Mouse (Mus musculus): Measurements from ENCODE around the gene Cecr2. TPM values are rescaled to one million over a fixed set of nuclear protein-coding genes. Genes with fewer than 3 reads are reported as not detected.
"Not testable (repeated sequence)": the region's sequence is repeated elsewhere in the genome, so short reads cannot be mapped to it uniquely, and the experiment has no call there.

Gene Cecr2
- polyA plus RNA-seq, 1 experiment from 2014 or later, result 3.9 TPM

- Histone ChIP-seq H3K4me3 (ENCODE audit: low read length) (no peak overlapping the region), H3K9me3 (ENCODE audit: low read length) (no peaks in the 10 kb centered on the region), H3K9ac (replicated peaks; ENCODE audit: low read length) (no peak overlapping the region), H3K4me2 (replicated peaks; ENCODE audit: low read depth, low read length) (no peak overlapping the region), H3K27me3 (ENCODE audit: insufficient read depth, low read length) (no peaks in the 10 kb centered on the region), H3K4me1 (ENCODE audit: insufficient read depth, low read length) (no peaks in the 10 kb centered on the region), H3K36me3 (ENCODE audit: insufficient read depth, low read length) (peaks cover 79% of the 10 kb centered on the region), H3K27ac (ENCODE audit: low read length) (no peak overlapping the region)
- 88% methylated on average over 4 of the region's 4 CpGs for WGBS
- no peak for ATAC-seq (ENCODE audit: low FRiP score, low TSS enrichment)
Measured at GRCm38 (mm10) chr6:120798905-120799304, 132.7 kb downstream of the Cecr2 start.

GRCm38 (mm10) chr6:120799581-120800041 lies 133.4 kb downstream of the Cecr2 start:
- Histone ChIP-seq H3K27me3 (ENCODE audit: insufficient read depth, low read length) (no peaks in the 10 kb centered on the region), H3K4me2 (replicated peaks; ENCODE audit: low read depth, low read length) (no peak overlapping the region), H3K9me3 (ENCODE audit: low read length) (no peaks in the 10 kb centered on the region), H3K4me1 (ENCODE audit: insufficient read depth, low read length) (no peaks in the 10 kb centered on the region), H3K4me3 (ENCODE audit: low read length) (no peak overlapping the region), H3K36me3 (ENCODE audit: insufficient read depth, low read length) (peaks cover 77% of the 10 kb centered on the region), H3K9ac (replicated peaks; ENCODE audit: low read length) (no peak overlapping the region), H3K27ac (ENCODE audit: low read length) (no peak overlapping the region)
- WGBS, result 91% methylated on average over 4 of the region's 4 CpGs
- no peak for ATAC-seq (ENCODE audit: low FRiP score, low TSS enrichment)

GRCm38 (mm10) chr6:120806999-120807737 lies 141.0 kb downstream of the Cecr2 start:
- no peak overlapping the region for H3K4me3 ChIP-seq (ENCODE audit: low read length)
- 81% methylated on average over 5 of the region's 5 CpGs for WGBS
- no peak for ATAC-seq (ENCODE audit: low FRiP score, low TSS enrichment)
- H3K9me3 ChIP-seq (ENCODE audit: low read length), result no peaks in the 10 kb centered on the region
- no peak overlapping the region for H3K27ac ChIP-seq (ENCODE audit: low read length)
- H3K27me3 ChIP-seq (ENCODE audit: insufficient read depth, low read length), result no peaks in the 10 kb centered on the region
- H3K4me1 ChIP-seq (ENCODE audit: insufficient read depth, low read length), result no peaks in the 10 kb centered on the region
- no peak overlapping the region for H3K4me2 ChIP-seq (replicated peaks; ENCODE audit: low read depth, low read length)
- peaks cover 70% of the 10 kb centered on the region for H3K36me3 ChIP-seq (ENCODE audit: insufficient read depth, low read length)
- H3K9ac ChIP-seq (replicated peaks; ENCODE audit: low read length), result no peak overlapping the region

GRCm38 (mm10) chr6:120807738-120808081 lies 141.5 kb downstream of the Cecr2 start:
- Histone ChIP-seq H3K36me3 (ENCODE audit: insufficient read depth, low read length) (peaks cover 65% of the 10 kb centered on the region), H3K4me2 (replicated peaks; ENCODE audit: low read depth, low read length) (no peak overlapping the region), H3K4me1 (ENCODE audit: insufficient read depth, low read length) (no peaks in the 10 kb centered on the region), H3K27me3 (ENCODE audit: insufficient read depth, low read length) (no peaks in the 10 kb centered on the region), H3K9ac (replicated peaks; ENCODE audit: low read length) (no peak overlapping the region), H3K27ac (ENCODE audit: low read length) (no peak overlapping the region), H3K9me3 (ENCODE audit: low read length) (no peaks in the 10 kb centered on the region), H3K4me3 (ENCODE audit: low read length) (no peak overlapping the region)
- no peak for ATAC-seq (ENCODE audit: low FRiP score, low TSS enrichment)
- WGBS, result 93% methylated on average over 4 of the region's 4 CpGs

GRCm38 (mm10) chr6:120811999-120812398 lies 145.8 kb downstream of the Cecr2 start:
- not testable (repeated sequence) for H3K4me3 ChIP-seq (ENCODE audit: low read length); ATAC-seq (ENCODE audit: low FRiP score, low TSS enrichment); H3K4me2 ChIP-seq (replicated peaks; ENCODE audit: low read depth, low read length); H3K9me3 ChIP-seq (ENCODE audit: low read length); H3K27ac ChIP-seq (ENCODE audit: low read length); H3K27me3 ChIP-seq (ENCODE audit: insufficient read depth, low read length); H3K9ac ChIP-seq (replicated peaks; ENCODE audit: low read length); H3K4me1 ChIP-seq (ENCODE audit: insufficient read depth, low read length)
- peaks cover 33% of the 10 kb centered on the region for H3K36me3 ChIP-seq (ENCODE audit: insufficient read depth, low read length)
- WGBS, result over 99% methylated on average over 6 of the region's 10 CpGs

GRCm38 (mm10) chr6:120819294-120819693 lies 153.1 kb downstream of the Cecr2 start:
- Histone ChIP-seq H3K4me1 (ENCODE audit: insufficient read depth, low read length) (peaks cover 10% of the 10 kb centered on the region), H3K9me3 (ENCODE audit: low read length) (peaks cover 7% of the 10 kb centered on the region), H3K27me3 (ENCODE audit: insufficient read depth, low read length) (no peaks in the 10 kb centered on the region), H3K27ac (ENCODE audit: low read length) (no peak overlapping the region), H3K36me3 (ENCODE audit: insufficient read depth, low read length) (peaks cover 19% of the 10 kb centered on the region), H3K9ac (replicated peaks; ENCODE audit: low read length) (no peak overlapping the region), H3K4me2 (replicated peaks; ENCODE audit: low read depth, low read length) (no peak overlapping the region), H3K4me3 (ENCODE audit: low read length) (no peak overlapping the region)
- WGBS, result 86% methylated on average over 2 of the region's 2 CpGs
- ATAC-seq (ENCODE audit: low FRiP score, low TSS enrichment), result no peak

GRCm38 (mm10) chr6:120820144-120820543 lies 154.0 kb downstream of the Cecr2 start:
- H3K9ac ChIP-seq (replicated peaks; ENCODE audit: low read length), result no peak overlapping the region
- H3K4me3 ChIP-seq (ENCODE audit: low read length), result no peak overlapping the region
- peaks cover 19% of the 10 kb centered on the region for H3K36me3 ChIP-seq (ENCODE audit: insufficient read depth, low read length)
- H3K4me2 ChIP-seq (replicated peaks; ENCODE audit: low read depth, low read length), result no peak overlapping the region
- WGBS, result 90% methylated on average over 5 of the region's 5 CpGs
- no peak overlapping the region for H3K27ac ChIP-seq (ENCODE audit: low read length)
- H3K9me3 ChIP-seq (ENCODE audit: low read length), result peaks cover 7% of the 10 kb centered on the region
- no peaks in the 10 kb centered on the region for H3K27me3 ChIP-seq (ENCODE audit: insufficient read depth, low read length)
- peaks cover 10% of the 10 kb centered on the region for H3K4me1 ChIP-seq (ENCODE audit: insufficient read depth, low read length)
- no peak for ATAC-seq (ENCODE audit: low FRiP score, low TSS enrichment)

Small RNAs within 50 kb of the gene (microRNA-seq; reads per million reads assigned to microRNA genes)
- gene Gm25193, result not detected

Other genes starting within 250 kb of the Cecr2 start
- gene Il17ra, start 203.1 kb upstream of the Cecr2 start, polyA plus RNA-seq (2015; fragmentation: Nextera tagmentation; extraction: Ambion mirVana), result 4.6 and 5.1 TPM in 2 replicates
- 0.04 TPM in 2 replicates for gene Tmem121b, start 172.6 kb upstream of the Cecr2 start, polyA plus RNA-seq (2015; fragmentation: Nextera tagmentation; extraction: Ambion mirVana)
- 22.1 and 23.6 TPM in 2 replicates for gene Hdhd5, start 135.1 kb upstream of the Cecr2 start, polyA plus RNA-seq (2015; fragmentation: Nextera tagmentation; extraction: Ambion mirVana)
- 0.09 and 0.16 TPM in 2 replicates for gene Slc25a18, start 107.2 kb downstream of the Cecr2 start, polyA plus RNA-seq (2015; fragmentation: Nextera tagmentation; extraction: Ambion mirVana)
- gene Atp6v1e1, start 156.4 kb downstream of the Cecr2 start, polyA plus RNA-seq (2015; fragmentation: Nextera tagmentation; extraction: Ambion mirVana), result 176 and 188 TPM in 2 replicates
- gene Bcl2l13, start 169.8 kb downstream of the Cecr2 start, polyA plus RNA-seq (2015; fragmentation: Nextera tagmentation; extraction: Ambion mirVana), result 35.7 TPM in 2 replicates

All from kidney, embryonic 16.5 days (tissue).